22 mouse cellular contexts compared by ENCODE assay signal in the genomic region with DNA sequence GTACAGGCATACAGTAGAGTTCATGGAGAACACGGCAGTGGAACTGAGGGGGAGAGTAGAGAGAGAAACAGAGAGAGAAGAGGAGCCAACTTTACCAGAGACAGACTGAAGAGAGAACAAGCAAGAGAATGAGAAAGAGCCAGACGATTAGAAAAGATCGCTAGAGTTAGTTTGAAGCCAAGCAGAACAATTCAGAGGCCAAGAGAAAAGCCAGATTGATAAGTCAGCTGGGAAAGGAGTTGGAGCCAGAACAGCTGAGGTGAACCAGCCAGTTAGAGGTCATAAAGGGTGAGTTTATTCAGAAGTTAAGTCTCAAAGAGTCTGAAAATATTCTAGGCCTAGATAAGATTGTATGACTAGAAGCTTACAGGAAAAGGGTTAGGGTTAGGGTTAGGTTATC.
DNase-seq lines count a peak whose midpoint lies in the region; ATAC-seq and TF ChIP-seq lines count a peak whose summit lies in the region.
"Had no signal": no experiment of that assay in that cellular context is flagged by ENCODE, and none has a peak within 500 bp of the region (broad histone marks: within the 10 kb centered on the region; RNA-seq: fewer than 3 reads in every experiment).

No protein-coding gene starts in this region.

- no peak for TF ChIP-seq RAD21 in MEL (IDR thresholded peaks at IDR 0.05; ENCODE audit: low read depth, low read length)

- no peak overlapping the region for H3K27ac ChIP-seq in heart, embryonic 12.5 days (ENCODE audit: poor library complexity, severe bottlenecking)
- no peak overlapping the region for H3K27ac ChIP-seq in MEL (ENCODE audit: control insufficient read depth, low read depth, low read length)
- H3K27ac ChIP-seq in brown adipose tissue, adult 24 weeks (replicated peaks; ENCODE audit: low read depth, low read length), result peak overlapping the region; percentile 90
- no peak overlapping the region for H3K27ac ChIP-seq in heart, embryonic 16.5 days (ENCODE audit: low read length)
- H3K27ac ChIP-seq: forebrain, embryonic 15.5 days; hindbrain, embryonic 12.5 days; kidney, embryonic 15.5 days; limb, embryonic 13.5 days; liver, embryonic 13.5 days; midbrain, embryonic 12.5 days had no signal

- H3K79me2 ChIP-seq in MEL (ENCODE audit: control insufficient read depth, insufficient read depth, low read length, poor library complexity), result no peaks in the 10 kb centered on the region

- no peak overlapping the region for H3K4me2 ChIP-seq in heart, embryonic 12.5 days
- H3K4me2 ChIP-seq in heart, embryonic 16.5 days (ENCODE audit: low read depth, low read length), result no peak overlapping the region
- H3K4me2 ChIP-seq: forebrain, embryonic 15.5 days; hindbrain, embryonic 12.5 days; kidney, embryonic 15.5 days; limb, embryonic 13.5 days; liver, embryonic 13.5 days; midbrain, embryonic 12.5 days had no signal

- H3K27me3 ChIP-seq in heart, embryonic 12.5 days (replicated peaks), result no peaks in the 10 kb centered on the region
- H3K27me3 ChIP-seq in MEL (ENCODE audit: control insufficient read depth in 1 of 2, insufficient read depth in 2 of 2, low read length in 2 of 2), result no peaks in the 10 kb centered on the region
- H3K27me3 ChIP-seq in heart, embryonic 16.5 days (ENCODE audit: control insufficient read depth, insufficient read depth, low read length), result no peaks in the 10 kb centered on the region
- H3K27me3 ChIP-seq: forebrain, embryonic 15.5 days; hindbrain, embryonic 12.5 days; kidney, embryonic 15.5 days; limb, embryonic 13.5 days; liver, embryonic 13.5 days; midbrain, embryonic 12.5 days had no signal

- no peak for TF ChIP-seq CTCF in MEL (IDR thresholded peaks at IDR 0.05 in 2 of 3, conservative IDR thresholded peaks at IDR 0.05 in 1 of 3; ENCODE audit: control insufficient read depth in 1 of 3, insufficient read depth in 1 of 3, low read depth in 2 of 3, low read length in 3 of 3, poor library complexity in 1 of 3, severe bottlenecking in 1 of 3)

- H3K9ac ChIP-seq in heart, embryonic 12.5 days, result no peak overlapping the region
- no peak overlapping the region for H3K9ac ChIP-seq in MEL (ENCODE audit: control insufficient read depth, low read depth, low read length, poor library complexity, severe bottlenecking)
- no peak overlapping the region for H3K9ac ChIP-seq in heart, embryonic 16.5 days (ENCODE audit: low read length)
- H3K9ac ChIP-seq: forebrain, embryonic 15.5 days; hindbrain, embryonic 12.5 days; kidney, embryonic 15.5 days; limb, embryonic 13.5 days; liver, embryonic 13.5 days; midbrain, embryonic 12.5 days had no signal

- no peaks in the 10 kb centered on the region for H3K36me3 ChIP-seq in heart, embryonic 12.5 days
- no peaks in the 10 kb centered on the region for H3K36me3 ChIP-seq in MEL (ENCODE audit: control insufficient read depth in 1 of 2, insufficient read depth in 2 of 2, low read length in 2 of 2)
- no peaks in the 10 kb centered on the region for H3K36me3 ChIP-seq in heart, embryonic 16.5 days (ENCODE audit: control insufficient read depth, insufficient read depth)
- H3K36me3 ChIP-seq: forebrain, embryonic 15.5 days; hindbrain, embryonic 12.5 days; kidney, embryonic 15.5 days; limb, embryonic 13.5 days; liver, embryonic 13.5 days; midbrain, embryonic 12.5 days had no signal

- H3K4me1 ChIP-seq in heart, embryonic 12.5 days (replicated peaks), result no peaks in the 10 kb centered on the region
- no peaks in the 10 kb centered on the region for H3K4me1 ChIP-seq in MEL (ENCODE audit: control insufficient read depth in 1 of 2, insufficient read depth in 2 of 2, low read length in 2 of 2)
- no peaks in the 10 kb centered on the region for H3K4me1 ChIP-seq in brown adipose tissue, adult 24 weeks (ENCODE audit: control insufficient read depth, insufficient read depth, insufficient read length, low read length)
- H3K4me1 ChIP-seq in heart, embryonic 16.5 days (ENCODE audit: control insufficient read depth, insufficient read depth, low read length), result no peaks in the 10 kb centered on the region
- H3K4me1 ChIP-seq: forebrain, embryonic 15.5 days; hindbrain, embryonic 12.5 days; limb, embryonic 13.5 days; liver, embryonic 13.5 days; midbrain, embryonic 12.5 days had no signal

- no peak for ATAC-seq in heart, embryonic 12.5 days (ENCODE audit: insufficient number of reproducible peaks, low FRiP score)
- ATAC-seq in heart, embryonic 16.5 days (replicated peaks; ENCODE audit: extremely low read depth, insufficient read depth, low FRiP score), result 0 out of 2 replicates have a peak, but pooled peaks have one; percentile 49
- ATAC-seq: activated CD4-positive, CD25-positive, alpha-beta regulatory T cell, adult 4 months; forebrain, embryonic 15.5 days; intestine, postnatal 0 days had no signal

- WGBS in heart, embryonic 12.5 days, result 34% methylated on average over 3 of the region's 3 CpGs
- WGBS in heart, embryonic 16.5 days, result 43% methylated on average over 3 of the region's 3 CpGs

- H3K9me3 ChIP-seq in heart, embryonic 12.5 days (replicated peaks), result no peaks in the 10 kb centered on the region
- H3K9me3 ChIP-seq in MEL (replicated peaks; ENCODE audit: insufficient read depth, low read length), result no peaks in the 10 kb centered on the region
- no peaks in the 10 kb centered on the region for H3K9me3 ChIP-seq in heart, embryonic 16.5 days (replicated peaks; ENCODE audit: control insufficient read depth, low read length)
- H3K9me3 ChIP-seq: forebrain, embryonic 15.5 days; hindbrain, embryonic 12.5 days; kidney, embryonic 15.5 days; limb, embryonic 13.5 days; liver, embryonic 13.5 days; midbrain, embryonic 12.5 days had no signal

- DNase-seq in heart, adult 11 months, result peak; percentile 92
- DNase-seq in MEL (ENCODE audit: low read depth, low spot score), result peak; percentile 5
- no peak for DNase-seq in right cerebral cortex, postnatal 4 days
- DNase-seq in left cerebral cortex, postnatal 10 days (ENCODE audit: extremely low spot score in 1 of 2, low spot score in 2 of 2), result no peak
- DNase-seq: adrenal gland, postnatal 36 days; cerebellum, adult 18-20 months; cerebellum, postnatal 25 days; kidney, postnatal 36 days; liver, embryonic 13.5 days; lung, adult 2 months; lung, postnatal 14 days; right cerebral cortex, postnatal 14 days had no signal

- intact Hi-C loops in left cerebral cortex, postnatal 10 days (cut with DNase I), result no loop called here

- TF ChIP-seq EP300 in MEL (IDR thresholded peaks at IDR 0.05; ENCODE audit: low read depth in 1 of 2, low read length in 2 of 2), result 0 out of 4 replicates have a peak, but pooled peaks of 1 of the 2 experiments have one; percentile 20

- no peak overlapping the region for H3K4me3 ChIP-seq in heart, embryonic 12.5 days
- H3K4me3 ChIP-seq in MEL (ENCODE audit: control insufficient read depth in 1 of 2, insufficient read depth in 1 of 2, low read depth in 2 of 2, low read length in 2 of 2), result no peak overlapping the region
- H3K4me3 ChIP-seq in brown adipose tissue, adult 24 weeks (ENCODE audit: insufficient read depth, low read depth, low read length), result no peak overlapping the region
- no peak overlapping the region for H3K4me3 ChIP-seq in heart, embryonic 16.5 days (ENCODE audit: low read length)
- H3K4me3 ChIP-seq: forebrain, embryonic 15.5 days; hindbrain, embryonic 12.5 days; kidney, embryonic 15.5 days; limb, embryonic 13.5 days; liver, embryonic 13.5 days; midbrain, embryonic 12.5 days had no signal

- TF ChIP-seq POLR2A in MEL (IDR thresholded peaks at IDR 0.05; ENCODE audit: control insufficient read depth in 1 of 2, insufficient read depth in 1 of 2, low read depth in 1 of 2, low read length in 2 of 2, poor library complexity in 1 of 2), result no peak

TF ChIP-seq in MEL, 35 proteins besides CTCF, POLR2A, EP300 and RAD21:
- TF ChIP-seq ZNF384 (IDR thresholded peaks at IDR 0.05; ENCODE audit: low read depth, low read length) (no peak), ETS1 (IDR thresholded peaks at IDR 0.05; ENCODE audit: low read depth, low read length) (peak; percentile 35; the same call in 1 of the 2 replicates), MAX (IDR thresholded peaks at IDR 0.05; ENCODE audit: low read length) (no peak), GATA1 (IDR thresholded peaks at IDR 0.05; ENCODE audit: low read depth, low read length) (0 out of 2 replicates have a peak, but pooled peaks have one; percentile 17)

Comparison
In these comparisons a context has a peak if more than half of its experiments do, and no peak if none do; other contexts are left out.
1. DNase-seq: peak in heart, adult 11 months (single experiment) and MEL (single experiment); none in right cerebral cortex, postnatal 4 days (single experiment) and left cerebral cortex, postnatal 10 days (0 of 2).